Mouse (Mus musculus) left cerebral cortex, postnatal 14 days (tissue): ENCODE measurements around the gene Pdgfd. TPM values are rescaled to one million over a fixed set of nuclear protein-coding genes. Genes with fewer than 3 reads are reported as not detected.

Source experiments
- DNase-seq, 2 experiments: peaks; one replicate each; pipeline ENCODE4 v3.0.0; 2021 to 2022; ENCODE audit warnings: low spot score in 2 of 2, mixed read lengths in 1 of 2
- intact Hi-C: fragments of 180-260 bp; cut with DNase I; formaldehyde crosslinking; loops from one replicate; pipeline ENCODE4 v1.15.1; 2025
- total RNA-seq, 2 experiments: library from RNA; stranded (reverse); gene quantifications; 2 replicates each; pipeline ENCODE4 v1.2.3; 2021

Gene Pdgfd
- total RNA-seq, 2 experiments from 2014 or later: 2.0 to 4.1 TPM

- DNase-seq: no peak
- intact Hi-C loops: no loop called here
Observed at GRCm38 (mm10) chr9:6302050-6302449, 133.7 kb downstream of the Pdgfd start.

DNA sequence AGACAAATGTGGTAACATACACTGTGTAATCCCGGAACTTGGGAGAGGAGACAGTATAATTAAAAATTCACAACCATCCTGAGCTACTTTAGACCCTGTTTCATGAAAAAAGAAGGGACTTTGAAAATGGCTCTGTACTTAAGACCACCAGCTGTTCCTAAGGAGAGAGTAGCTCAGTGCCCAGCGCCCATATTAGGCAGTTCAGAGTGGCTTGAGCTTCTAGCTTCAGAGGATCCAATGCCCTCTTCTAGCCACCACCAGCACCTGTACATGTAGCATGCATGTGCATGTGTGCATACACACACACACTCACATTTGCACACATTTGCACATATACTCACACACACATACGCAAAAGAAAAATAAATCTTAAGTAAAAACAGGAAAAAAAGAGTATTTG lies 136.2 kb downstream of the Pdgfd start:
- DNase-seq: no peak
- intact Hi-C loops: no loop called here

GRCm38 (mm10) chr9:6305847-6306246 lies 137.5 kb downstream of the Pdgfd start:
- intact Hi-C loops: no loop called here
- no peak for DNase-seq

GRCm38 (mm10) chr9:6317114-6317513 lies 148.7 kb downstream of the Pdgfd start:
- no peak for DNase-seq
- intact Hi-C loops: no loop called here

DNA sequence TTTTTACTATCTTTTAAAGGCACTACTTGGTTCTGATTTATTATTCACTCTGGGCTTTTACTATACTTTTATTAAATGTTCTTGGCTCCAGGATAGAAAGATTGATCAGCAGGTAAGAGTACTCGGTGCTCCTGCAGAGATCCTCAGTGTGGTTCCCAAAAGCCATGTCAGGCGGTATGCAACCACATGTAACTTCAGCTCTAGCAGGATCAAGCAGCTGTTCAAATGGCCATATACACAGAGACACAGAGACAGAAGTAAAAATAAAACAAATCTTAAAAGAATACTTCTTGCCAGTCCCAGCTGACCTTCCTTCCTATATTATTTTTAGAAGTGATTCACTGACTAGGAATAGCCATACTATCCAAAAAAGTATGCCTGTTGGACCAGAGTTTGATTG lies 157.0 kb downstream of the Pdgfd start:
- DNase-seq: no peak
- intact Hi-C loops: no loop called here

- intact Hi-C loops: no loop called here
- DNase-seq: no peak
Observed at GRCm38 (mm10) chr9:6333499-6333898, 165.1 kb downstream of the Pdgfd start.

DNA sequence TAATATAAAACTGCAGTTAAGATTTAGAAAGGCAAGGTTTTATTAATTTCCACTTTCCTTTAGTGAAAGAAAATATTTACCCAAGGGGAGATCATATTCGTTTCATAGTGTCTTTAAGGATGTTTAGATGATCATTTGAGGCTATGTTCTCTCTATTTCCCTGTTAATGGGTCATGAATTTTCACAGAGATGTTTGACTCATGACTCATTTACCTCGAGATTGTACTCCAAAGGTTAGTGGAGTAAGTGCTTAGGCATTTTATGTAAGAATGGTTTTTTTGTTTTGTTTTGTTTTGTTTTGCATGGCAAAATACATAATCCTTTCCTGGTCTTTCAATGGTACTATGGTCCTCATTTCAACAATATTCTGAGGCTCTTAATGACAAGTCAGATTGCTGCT lies 167.9 kb downstream of the Pdgfd start:
- intact Hi-C loops: no loop called here
- no peak for DNase-seq

DNA sequence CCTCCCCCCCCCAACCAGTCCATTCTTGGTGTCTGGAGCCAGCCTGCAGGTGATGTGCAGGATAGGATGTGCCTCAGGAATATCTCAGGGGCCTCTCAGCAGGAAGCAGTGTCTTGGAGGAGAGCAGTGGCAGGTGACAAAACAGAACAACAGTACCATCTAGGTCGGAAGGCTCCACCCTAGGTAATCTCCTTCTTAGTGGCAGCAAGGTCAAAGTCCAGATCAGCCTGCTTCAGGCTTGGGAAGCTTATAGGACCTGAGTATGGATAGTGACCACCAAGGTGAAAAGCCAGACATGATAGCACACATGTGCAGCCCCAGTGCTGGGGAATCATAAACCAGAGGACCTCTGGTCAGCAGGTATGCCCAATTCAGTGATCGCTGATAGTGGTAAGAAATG lies 169.5 kb downstream of the Pdgfd start:
- intact Hi-C loops: no loop called here
- no peak for DNase-seq

- intact Hi-C loops: no loop called here
- DNase-seq: no peak
Observed at GRCm38 (mm10) chr9:6338344-6338743, 170.0 kb downstream of the Pdgfd start.

- no peak for DNase-seq
- intact Hi-C loops: no loop called here
Observed at GRCm38 (mm10) chr9:6339394-6339793, 171.0 kb downstream of the Pdgfd start.

GRCm38 (mm10) chr9:6340750-6341149 lies 172.4 kb downstream of the Pdgfd start:
- DNase-seq: no peak
- intact Hi-C loops: no loop called here

DNA sequence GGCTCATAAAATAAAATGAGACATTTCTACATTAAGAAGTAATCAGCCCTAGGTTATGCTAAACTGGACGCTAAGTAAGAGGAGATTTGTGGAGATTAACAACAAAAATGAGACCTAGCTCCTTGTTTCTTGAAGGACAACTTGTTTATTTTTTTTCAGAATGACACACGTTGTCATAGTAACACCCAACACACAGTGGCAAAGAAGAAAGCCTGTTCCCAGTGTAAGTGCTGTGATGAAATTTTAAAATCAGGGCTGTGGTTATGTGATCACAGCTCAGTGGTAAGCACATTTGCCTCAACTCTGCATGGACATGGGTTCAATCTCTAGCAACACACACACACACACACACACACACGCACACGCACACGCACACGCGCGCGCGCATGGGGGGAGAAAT lies 174.5 kb downstream of the Pdgfd start:
- DNase-seq: no peak
- intact Hi-C loops: no loop called here

GRCm38 (mm10) chr9:6344514-6344913 lies 176.1 kb downstream of the Pdgfd start:
- DNase-seq: no peak
- intact Hi-C loops: no loop called here

GRCm38 (mm10) chr9:6344924-6345323 lies 176.5 kb downstream of the Pdgfd start:
- DNase-seq: peak in 1 of 2 experiments; percentile 39
- intact Hi-C loops: no loop called here

GRCm38 (mm10) chr9:6345366-6345765 lies 177.0 kb downstream of the Pdgfd start:
- DNase-seq: no peak
- intact Hi-C loops: no loop called here

GRCm38 (mm10) chr9:6353257-6353960 lies 185.0 kb downstream of the Pdgfd start:
- intact Hi-C loops: no loop called here
- DNase-seq: no peak

DNA sequence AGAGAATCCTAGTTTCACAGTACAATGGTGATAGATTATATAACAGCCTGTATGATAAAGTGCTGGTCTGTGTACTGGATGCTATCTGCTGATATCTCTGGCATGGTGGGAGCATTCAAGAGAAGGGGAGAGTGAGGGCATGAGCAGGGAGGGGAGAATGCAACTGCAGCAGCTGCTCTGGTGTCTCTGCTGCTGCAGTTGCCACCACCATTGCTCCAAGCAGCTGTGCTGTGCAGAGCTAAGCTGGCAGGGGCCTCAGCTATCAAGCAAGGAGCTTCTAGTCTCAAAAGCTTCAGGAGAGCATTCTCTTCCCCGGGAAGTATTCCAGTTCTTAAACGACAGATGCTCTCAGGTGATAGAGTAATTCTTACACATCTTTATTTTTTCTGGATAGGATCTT lies 192.4 kb downstream of the Pdgfd start:
- DNase-seq: no peak
- intact Hi-C loops: no loop called here

DNA sequence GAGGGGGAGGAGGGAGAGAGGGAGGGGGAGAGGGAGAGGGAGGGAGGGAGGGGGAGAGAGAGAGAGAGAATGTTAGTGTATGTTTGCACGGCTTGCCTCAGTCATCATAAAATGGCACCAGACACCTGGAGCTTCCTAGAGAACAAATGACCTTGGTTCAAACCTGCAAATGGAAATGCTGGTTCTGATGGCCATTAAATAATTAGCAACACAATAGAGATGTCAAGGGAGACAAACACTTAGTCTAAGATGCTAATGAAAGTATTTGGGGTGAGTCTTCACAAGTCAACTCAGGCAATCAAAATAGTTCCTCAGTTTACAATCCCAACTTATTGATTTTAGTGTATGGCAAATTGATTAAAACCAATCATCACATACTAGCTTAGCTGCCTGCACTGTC lies 198.2 kb downstream of the Pdgfd start:
- intact Hi-C loops: no loop called here
- DNase-seq: no peak

DNA sequence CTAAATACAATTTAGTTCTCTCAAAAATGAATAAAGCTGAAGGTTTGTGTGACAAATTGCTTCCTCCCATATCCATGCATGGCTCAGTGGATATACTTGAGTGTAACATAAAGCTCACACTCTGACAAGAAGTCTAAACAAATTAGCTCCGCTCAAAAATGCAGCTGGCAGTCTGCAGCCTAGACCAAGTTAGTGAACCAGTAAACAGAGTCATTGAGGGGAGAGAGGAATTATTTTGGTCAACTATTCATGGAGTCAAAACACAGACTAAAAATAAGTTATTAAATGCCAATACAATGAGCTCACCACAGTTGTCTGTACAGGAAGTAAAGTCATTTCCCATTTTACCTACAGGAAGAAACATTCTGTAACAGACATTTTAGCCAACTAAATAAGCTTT lies 233.4 kb downstream of the Pdgfd start:
- intact Hi-C loops: no loop called here
- DNase-seq: no peak

- intact Hi-C loops: no loop called here
- no peak for DNase-seq
Observed at GRCm38 (mm10) chr9:6406535-6406934, 238.2 kb downstream of the Pdgfd start.

- DNase-seq: peak; percentile 7 to 34
Observed at GRCm38 (mm10) chr9:6407972-6408371, 239.6 kb downstream of the Pdgfd start.

GRCm38 (mm10) chr9:6424606-6425005 lies 256.2 kb downstream of the Pdgfd start:
- no peak for DNase-seq
- intact Hi-C loops: no loop called here

More at GRCm38 (mm10) chr9:6407972-6408371, 239.6 kb downstream of the Pdgfd start:
- intact Hi-C loops: no loop called here
